Mouse (Mus musculus): Measurements from ENCODE around the gene 3110082I17Rik.

Gene 3110082I17Rik

GRCm38 (mm10) chr5:139311822-139312221, 148.5 kb downstream of the 3110082I17Rik start:
- no peak for TF ChIP-seq CTCF (conservative IDR thresholded peaks at IDR 0.05; ENCODE audit: low read length)
- TF ChIP-seq NANOG (IDR thresholded peaks at IDR 0.05; ENCODE audit: borderline replicate concordance, low read length) = no peak
- no peak for TF ChIP-seq POU5F1 (IDR thresholded peaks at IDR 0.05; ENCODE audit: borderline replicate concordance, low read length)
- H3K4me3 ChIP-seq (replicated peaks; ENCODE audit: low read length) = no peak overlapping the region
- peaks cover under 1% of the 10 kb centered on the region for H3K9me3 ChIP-seq (ENCODE audit: low read length)
- peaks cover 38% of the 10 kb centered on the region for H3K36me3 ChIP-seq (ENCODE audit: insufficient read depth, low read length)
- H3K4me1 ChIP-seq (replicated peaks; ENCODE audit: low read depth, low read length) = peaks cover 63% of the 10 kb centered on the region
- H3K27me3 ChIP-seq (ENCODE audit: insufficient read depth, low read length) = no peaks in the 10 kb centered on the region

GRCm38 (mm10) chr5:139310477-139310876, 149.8 kb downstream of the 3110082I17Rik start:
- H3K4me3 ChIP-seq (replicated peaks; ENCODE audit: low read length) = no peak overlapping the region
- peaks cover 9% of the 10 kb centered on the region for H3K9me3 ChIP-seq (ENCODE audit: low read length)
- TF ChIP-seq NANOG (IDR thresholded peaks at IDR 0.05; ENCODE audit: borderline replicate concordance, low read length) (no peak), POU5F1 (IDR thresholded peaks at IDR 0.05; ENCODE audit: borderline replicate concordance, low read length) (no peak), CTCF (conservative IDR thresholded peaks at IDR 0.05; ENCODE audit: low read length) (no peak)
- peaks cover 43% of the 10 kb centered on the region for H3K36me3 ChIP-seq (ENCODE audit: insufficient read depth, low read length)
- H3K27me3 ChIP-seq (ENCODE audit: insufficient read depth, low read length) = no peaks in the 10 kb centered on the region
- peaks cover 65% of the 10 kb centered on the region for H3K4me1 ChIP-seq (replicated peaks; ENCODE audit: low read depth, low read length)

GRCm38 (mm10) chr5:139309946-139310345, 150.4 kb downstream of the 3110082I17Rik start:
- Histone ChIP-seq H3K9me3 (ENCODE audit: low read length) (peaks cover 9% of the 10 kb centered on the region), H3K4me1 (replicated peaks; ENCODE audit: low read depth, low read length) (peaks cover 64% of the 10 kb centered on the region), H3K36me3 (ENCODE audit: insufficient read depth, low read length) (peaks cover 48% of the 10 kb centered on the region), H3K4me3 (replicated peaks; ENCODE audit: low read length) (no peak overlapping the region), H3K27me3 (ENCODE audit: insufficient read depth, low read length) (no peaks in the 10 kb centered on the region)
- TF ChIP-seq POU5F1 (IDR thresholded peaks at IDR 0.05; ENCODE audit: borderline replicate concordance, low read length) (no peak), NANOG (IDR thresholded peaks at IDR 0.05; ENCODE audit: borderline replicate concordance, low read length) (no peak), CTCF (conservative IDR thresholded peaks at IDR 0.05; ENCODE audit: low read length) (no peak)
